Mouse (Mus musculus) pancreas, adult 10 weeks (tissue): Measurements from ENCODE around the gene Gm10229. TPM values are rescaled to one million over a fixed set of nuclear protein-coding genes. Genes with fewer than 3 reads are reported as not detected.

ENCODE experiments used
- polyA plus RNA-seq: library from polyadenylated mRNA; stranded (reverse); fragments of 350-450 nt; fragmentation: Illumina TruSeq; extraction: RNeasy Lipid Tissue Mini Kit (QIAGEN cat#74804); gene quantifications from one replicate; pipeline ENCODE4 v1.2.3, GENCODE M21; 2015; ENCODE audit warnings: low read depth, low replicate concordance; ENCODE audit not compliant: insufficient read depth

Gm10229 gene
- polyA plus RNA-seq, result not detected

DNA sequence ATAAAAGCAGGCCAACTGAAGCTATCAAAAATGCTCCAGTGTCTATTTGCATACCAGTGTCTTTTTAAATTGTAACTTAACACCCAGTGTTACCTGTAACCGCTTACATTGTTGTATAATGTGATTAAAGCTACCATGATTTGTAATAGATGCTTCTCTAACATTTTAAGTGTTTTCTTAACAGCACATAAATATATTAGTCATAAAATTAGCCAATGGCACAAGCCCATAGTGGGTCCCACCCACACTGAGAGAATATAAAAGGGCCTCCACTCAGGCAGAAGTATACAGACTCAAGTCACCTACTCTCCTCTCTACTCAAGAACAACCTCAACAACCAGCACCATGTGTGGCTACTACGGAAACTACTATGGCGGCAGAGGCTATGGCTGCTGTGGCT, at the start of gene Gm10229:
Gene Gm10229 (plus strand): TSS at position 301 of the 400 bp plus-strand sequence.

GRCm38 (mm10) chr16:89010659-89011058, 4.4 kb upstream of the Gm10229 start, which contains the start of gene Krtap22-2:
TSS of gene Krtap22-2 (minus strand) at chr16:89010759.

DNA sequence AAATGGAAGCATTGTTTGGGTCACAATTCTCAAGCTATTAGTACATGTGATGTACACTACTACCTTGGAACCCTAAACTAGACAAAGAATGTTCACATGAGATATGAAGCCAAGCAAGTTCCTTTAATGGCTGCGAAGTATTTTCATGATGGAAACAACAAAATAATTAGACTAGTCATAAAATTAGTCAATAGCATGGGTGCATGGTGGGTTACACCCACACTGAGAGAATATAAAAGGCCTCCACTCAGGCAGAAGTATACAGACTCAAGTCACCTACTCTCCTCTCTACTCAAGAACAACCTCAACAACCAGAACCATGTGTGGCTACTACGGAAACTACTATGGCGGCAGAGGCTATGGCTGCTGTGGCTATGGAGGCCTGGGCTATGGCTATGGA, 16.3 kb downstream of the Gm10229 start, which contains the start of gene Krtap6-1:
Gene Krtap6-1 (plus strand): TSS at position 301 of the 400 bp plus-strand sequence.

DNA sequence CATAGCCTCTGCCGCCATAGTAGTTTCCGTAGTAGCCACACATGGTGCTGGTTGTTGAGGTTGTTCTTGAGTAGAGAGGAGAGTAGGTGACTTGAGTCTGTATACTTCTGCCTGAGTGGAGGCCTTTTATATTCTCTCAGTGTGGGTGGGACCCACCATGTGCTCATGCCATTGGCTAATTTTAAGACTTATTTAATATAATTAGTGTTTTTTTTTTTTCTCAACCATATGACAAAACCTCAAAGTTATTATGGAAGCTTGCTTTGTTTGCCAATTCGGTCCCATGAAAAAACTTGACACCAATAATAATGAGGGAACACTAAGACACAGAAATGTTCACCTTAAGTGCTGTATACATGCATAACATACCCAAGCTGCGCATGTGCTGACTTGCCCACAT, 26.3 kb downstream of the Gm10229 start, which contains the start of gene Gm10228:
Gene Gm10228 (minus strand): TSS at position 101 of the 400 bp plus-strand sequence.

DNA sequence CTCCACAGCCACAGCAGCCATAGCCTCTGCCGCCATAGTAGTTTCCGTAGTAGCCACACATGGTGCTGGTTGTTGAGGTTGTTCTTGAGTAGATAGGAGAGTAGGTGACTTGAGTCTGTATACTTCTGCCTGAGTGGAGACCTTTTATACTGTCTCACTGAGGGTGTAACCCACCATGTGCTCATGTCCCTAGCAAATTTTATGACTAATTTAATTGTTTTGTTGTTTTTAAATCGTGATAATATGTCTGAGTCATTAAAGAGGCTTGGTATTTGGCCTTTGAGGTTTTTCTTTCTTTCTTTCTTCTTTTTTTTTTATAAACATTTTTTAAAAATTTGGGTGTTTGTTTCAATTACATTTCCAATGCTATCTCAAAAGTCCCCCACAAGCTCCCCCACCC, 32.7 kb downstream of the Gm10229 start, which contains the start of gene Krtap6-5:
Gene Krtap6-5 (minus strand): TSS at position 101 of the 400 bp plus-strand sequence.

GRCm38 (mm10) chr16:89063902-89064301, 48.8 kb downstream of the Gm10229 start, which contains the start of gene 1110025L11Rik:
TSS of gene 1110025L11Rik (minus strand) at chr16:89064002.

Other genes starting within 250 kb of the Gm10229 start
- not detected for gene 2310057N15Rik, start 241.1 kb upstream of the Gm10229 start, polyA plus RNA-seq
- gene Gm5965, start 237.4 kb upstream of the Gm10229 start, polyA plus RNA-seq, result not detected
- not detected for gene Gm20741, start 203.1 kb upstream of the Gm10229 start, polyA plus RNA-seq
- not detected for gene Krtap15, start 195.1 kb upstream of the Gm10229 start, polyA plus RNA-seq
- not detected for gene Krtap14, start 189.1 kb upstream of the Gm10229 start, polyA plus RNA-seq
- not detected for gene Krtap19-1, start 145.9 kb upstream of the Gm10229 start, polyA plus RNA-seq
- not detected for gene Krtap19-2, start 141.0 kb upstream of the Gm10229 start, polyA plus RNA-seq
- gene Krtap19-3, start 137.2 kb upstream of the Gm10229 start, polyA plus RNA-seq, result not detected
- not detected for gene Krtap19-4, start 130.2 kb upstream of the Gm10229 start, polyA plus RNA-seq
- gene Krtap19-5, start 118.8 kb upstream of the Gm10229 start, polyA plus RNA-seq, result not detected
- not detected for gene Krtap19-9b, start 83.0 kb upstream of the Gm10229 start, polyA plus RNA-seq
- gene Krtap16-3, start 52.4 kb upstream of the Gm10229 start, polyA plus RNA-seq, result not detected
- gene Krtap22-2, start 4.5 kb upstream of the Gm10229 start, polyA plus RNA-seq, result not detected
- gene Krtap6-1, start 16.4 kb downstream of the Gm10229 start, polyA plus RNA-seq, result not detected
- gene Gm10228, start 26.2 kb downstream of the Gm10229 start, polyA plus RNA-seq, result not detected
- not detected for gene Krtap6-5, start 32.6 kb downstream of the Gm10229 start, polyA plus RNA-seq
- not detected for gene 1110025L11Rik, start 48.7 kb downstream of the Gm10229 start, polyA plus RNA-seq
- not detected for gene Krtap6-3, start 68.7 kb downstream of the Gm10229 start, polyA plus RNA-seq
- not detected for gene Gm6358, start 125.6 kb downstream of the Gm10229 start, polyA plus RNA-seq
- not detected for gene Gm10061, start 135.8 kb downstream of the Gm10229 start, polyA plus RNA-seq
- gene Gm9789, start 142.7 kb downstream of the Gm10229 start, polyA plus RNA-seq, result not detected
- not detected for gene Gm7735, start 154.2 kb downstream of the Gm10229 start, polyA plus RNA-seq
- gene 1110057P08Rik, start 159.5 kb downstream of the Gm10229 start, polyA plus RNA-seq, result not detected
- not detected for gene Krtap20-2, start 190.6 kb downstream of the Gm10229 start, polyA plus RNA-seq